Mouse (Mus musculus) liver, embryonic 13.5 days (tissue): ENCODE data around the gene Arhgap28. TPM values are rescaled to one million over a fixed set of nuclear protein-coding genes. Genes with fewer than 3 reads are reported as not detected.

Source experiments
- ATAC-seq: fragments of 200-750 bp; cut with Nextera tagmentation; 2 replicates; pipeline ENCODE4 v1.8.0; 2017; ENCODE audit warnings: low read depth, mild to moderate bottlenecking, moderate number of reproducible peaks, moderate library complexity
- DNase-seq: peaks from one replicate; pipeline ENCODE4 v3.0.0; 2022
- H3K27ac ChIP-seq: fragments of 300-500 bp; sonication (generic); 2 replicates; pipeline ENCODE4 v1.5.1; 2015; ENCODE audit warnings: moderate library complexity, mild to moderate bottlenecking, inconsistent platforms
- H3K27me3 ChIP-seq: fragments of 300-500 bp; sonication (generic); 2 replicates; pipeline ENCODE4 v1.6.1; 2015; ENCODE audit warnings: mild to moderate bottlenecking, inconsistent platforms
- H3K36me3 ChIP-seq: fragments of 300-500 bp; sonication (generic); 2 replicates; pipeline ENCODE4 v1.6.1; 2015; ENCODE audit warnings: mild to moderate bottlenecking, inconsistent platforms
- H3K4me1 ChIP-seq: fragments of 300-500 bp; sonication (generic); replicated peaks from 2 replicates; pipeline ENCODE4 v1.6.1; 2015; ENCODE audit warnings: inconsistent platforms
- H3K4me2 ChIP-seq: fragments of 300-500 bp; sonication (generic); 2 replicates; pipeline ENCODE4 v1.6.1; 2015; ENCODE audit warnings: inconsistent platforms, mild to moderate bottlenecking, moderate library complexity
- H3K4me3 ChIP-seq: fragments of 300-500 bp; sonication (generic); replicated peaks from 2 replicates; pipeline ENCODE4 v1.5.1; 2015; ENCODE audit warnings: mild to moderate bottlenecking, inconsistent platforms
- H3K9ac ChIP-seq: fragments of 300-500 bp; sonication (generic); 2 replicates; pipeline ENCODE4 v1.6.1; 2015; ENCODE audit warnings: mild to moderate bottlenecking, inconsistent platforms
- H3K9me3 ChIP-seq: fragments of 300-500 bp; sonication (generic); replicated peaks from 2 replicates; pipeline ENCODE4 v1.6.1; 2016; ENCODE audit warnings: inconsistent platforms
- WGBS: fragments of 180-500 bp; shearing (Covaris S2); methylation state at CpG from one replicate; pipeline ENCODE4 v1.1.7; 2015; ENCODE audit not compliant: insufficient replicate concordance; 5-methylcytosine and 5-hydroxymethylcytosine counted together
- polyA plus RNA-seq: library from polyadenylated mRNA; unstranded; fragments of >200 nt; fragmentation: Nextera tagmentation; extraction: Ambion mirVana; gene quantifications from 2 replicates; pipeline ENCODE4 v1.2.1, GENCODE M21; 2015

The Arhgap28 gene
- polyA plus RNA-seq, 1 experiment from 2014 or later: 1.8 TPM

DNA sequence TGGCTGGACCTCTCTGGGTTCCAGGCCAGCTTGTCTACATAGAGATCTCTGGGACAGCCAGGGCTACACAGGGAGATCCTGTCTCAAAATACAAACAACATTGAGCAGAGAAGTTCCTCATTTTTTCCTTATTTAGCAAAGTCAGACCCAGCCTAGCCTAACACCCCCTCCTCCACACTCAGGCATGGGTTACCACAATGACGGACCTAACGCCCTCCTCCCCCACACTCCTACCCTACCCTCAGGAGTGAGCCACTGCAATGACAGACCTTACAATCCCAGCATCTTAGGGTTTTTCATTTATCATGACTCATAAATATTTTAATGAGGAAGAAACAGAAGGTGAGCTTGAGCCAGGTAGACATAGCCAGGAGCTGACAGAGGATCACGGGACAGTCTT lies 73.0 kb downstream of the Arhgap28 start:
- Histone ChIP-seq H3K4me1 (no peaks in the 10 kb centered on the region), H3K4me2 (no peak overlapping the region), H3K27ac (no peak overlapping the region), H3K36me3 (no peaks in the 10 kb centered on the region), H3K27me3 (no peaks in the 10 kb centered on the region), H3K9me3 (no peaks in the 10 kb centered on the region), H3K9ac (no peak overlapping the region), H3K4me3 (no peak overlapping the region)
- DNase-seq (no peak), ATAC-seq (no peak)
- 55% methylated on average over 3 of the region's 3 CpGs for WGBS

DNA sequence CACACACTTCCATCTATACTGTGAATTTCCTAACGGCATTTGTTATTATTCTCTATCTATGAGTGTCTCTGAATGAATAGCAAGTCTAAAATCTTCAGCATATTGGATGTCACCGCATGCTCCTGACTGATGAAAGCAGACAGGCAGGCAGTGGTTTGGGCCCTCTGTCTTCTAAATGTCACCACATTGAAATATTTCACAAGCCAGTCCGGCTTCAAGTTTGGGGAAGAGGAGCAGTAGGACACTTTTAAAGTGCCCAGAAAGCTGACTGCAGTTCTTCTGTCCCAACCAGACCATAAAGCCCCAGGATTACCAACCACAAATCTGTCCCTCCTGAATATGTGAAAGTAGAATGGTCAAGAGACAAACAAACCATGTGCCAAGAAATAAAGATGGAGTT lies 73.5 kb downstream of the Arhgap28 start:
- no peak for ATAC-seq
- H3K27ac ChIP-seq: no peak overlapping the region
- H3K9me3 ChIP-seq: no peaks in the 10 kb centered on the region
- WGBS: 47% methylated on average over 3 of the region's 3 CpGs
- DNase-seq: no peak
- H3K4me2 ChIP-seq: no peak overlapping the region
- H3K4me3 ChIP-seq: no peak overlapping the region
- H3K36me3 ChIP-seq: no peaks in the 10 kb centered on the region
- H3K27me3 ChIP-seq: no peaks in the 10 kb centered on the region
- H3K4me1 ChIP-seq: no peaks in the 10 kb centered on the region
- no peak overlapping the region for H3K9ac ChIP-seq

DNA sequence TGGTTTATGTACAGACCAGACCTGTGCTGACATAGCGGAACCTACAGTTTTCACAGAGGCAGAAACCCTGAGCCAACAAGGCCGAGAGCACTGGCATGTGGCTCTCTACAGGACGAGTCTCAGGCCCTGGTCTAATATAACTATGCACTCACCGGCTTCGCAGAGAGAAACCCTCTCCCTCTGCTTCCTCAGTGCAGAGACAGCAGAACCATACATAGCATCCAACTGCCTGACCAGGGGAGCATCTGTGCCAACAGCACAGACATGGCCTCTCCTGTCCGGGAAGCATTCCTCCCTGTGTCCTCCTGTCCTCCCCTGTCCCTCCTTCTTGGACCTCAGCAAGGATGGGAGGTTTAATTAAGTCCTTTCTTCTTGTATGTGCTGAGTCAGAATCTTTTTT lies 75.6 kb downstream of the Arhgap28 start:
- H3K9me3 ChIP-seq: no peaks in the 10 kb centered on the region
- no peaks in the 10 kb centered on the region for H3K4me1 ChIP-seq
- H3K4me3 ChIP-seq: no peak overlapping the region
- WGBS: 70% methylated on average over 6 of the region's 6 CpGs
- DNase-seq (no peak), ATAC-seq (no peak)
- no peak overlapping the region for H3K27ac ChIP-seq
- H3K27me3 ChIP-seq: no peaks in the 10 kb centered on the region
- no peaks in the 10 kb centered on the region for H3K36me3 ChIP-seq
- H3K9ac ChIP-seq: no peak overlapping the region
- H3K4me2 ChIP-seq: no peak overlapping the region

DNA sequence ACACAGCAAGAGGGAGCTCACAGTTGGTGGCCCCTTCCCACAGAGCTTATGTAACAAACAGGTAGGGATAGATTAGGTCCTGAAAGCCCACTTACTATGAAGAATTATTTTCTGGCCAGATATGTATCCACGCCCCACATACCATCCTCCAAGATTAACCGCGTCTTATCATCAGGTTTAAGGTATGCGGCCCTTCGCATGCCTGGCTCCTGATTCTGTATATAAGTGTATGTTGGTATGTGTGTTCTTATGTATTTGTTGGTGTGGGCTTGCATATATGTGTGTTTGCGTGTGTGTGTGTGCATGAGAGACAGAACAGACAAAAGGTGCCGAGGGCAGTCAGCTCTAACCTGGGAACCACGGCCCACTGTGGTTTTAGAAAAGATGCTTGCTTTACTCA lies 76.1 kb downstream of the Arhgap28 start:
- Histone ChIP-seq H3K9me3 (no peaks in the 10 kb centered on the region), H3K9ac (no peak overlapping the region), H3K27ac (no peak overlapping the region), H3K4me1 (no peaks in the 10 kb centered on the region), H3K36me3 (no peaks in the 10 kb centered on the region), H3K27me3 (no peaks in the 10 kb centered on the region), H3K4me3 (no peak overlapping the region), H3K4me2 (no peak overlapping the region)
- DNase-seq (no peak), ATAC-seq (no peak)
- 79% methylated on average over 8 of the region's 8 CpGs for WGBS

DNA sequence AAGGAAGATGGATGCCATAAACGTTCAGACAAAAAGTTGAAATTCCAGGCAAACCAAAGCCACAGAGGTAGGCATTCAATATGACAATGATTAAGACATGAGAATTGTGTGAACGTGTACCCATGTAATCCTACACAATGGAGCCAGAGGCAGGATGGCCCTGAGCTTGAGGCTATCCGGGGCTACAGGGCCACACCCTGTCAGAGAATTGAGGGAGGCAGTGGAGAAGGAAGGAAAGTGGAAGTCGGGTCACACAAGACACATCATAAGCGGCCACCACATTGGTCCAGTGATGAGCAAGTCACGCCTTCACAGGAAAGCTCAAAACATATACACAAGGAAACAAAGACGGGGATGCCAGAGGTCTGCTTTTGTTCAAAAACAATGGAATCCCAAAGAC lies 84.0 kb downstream of the Arhgap28 start:
- no peaks in the 10 kb centered on the region for H3K36me3 ChIP-seq
- H3K4me1 ChIP-seq: no peaks in the 10 kb centered on the region
- no peak overlapping the region for H3K4me2 ChIP-seq
- DNase-seq (no peak), ATAC-seq (no peak)
- WGBS: 62% methylated on average over 7 of the region's 7 CpGs
- no peaks in the 10 kb centered on the region for H3K27me3 ChIP-seq
- H3K9ac ChIP-seq: no peak overlapping the region
- no peaks in the 10 kb centered on the region; the same call in 1 of the 2 replicates for H3K9me3 ChIP-seq
- H3K4me3 ChIP-seq: no peak overlapping the region
- H3K27ac ChIP-seq: no peak overlapping the region

DNA sequence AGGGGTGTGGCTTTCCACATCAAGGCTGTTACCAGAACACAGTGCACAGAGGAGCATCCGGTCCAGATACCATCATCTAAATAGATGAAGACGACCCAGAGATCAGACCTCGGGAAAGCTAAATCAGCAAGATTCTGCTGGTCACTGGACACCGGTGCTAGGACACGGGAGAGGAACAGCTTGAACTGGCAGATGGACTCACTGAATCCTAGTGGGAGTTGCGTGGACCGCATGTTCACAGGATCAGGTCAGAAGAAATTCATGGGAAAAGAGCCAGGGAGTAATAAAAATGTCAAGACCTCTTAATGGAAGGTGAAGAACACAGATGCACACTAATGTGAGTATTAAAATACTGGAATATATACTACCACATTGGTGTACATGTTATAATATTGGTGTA lies 85.7 kb downstream of the Arhgap28 start:
- Histone ChIP-seq H3K9me3 (no peaks in the 10 kb centered on the region; the same call in 1 of the 2 replicates), H3K4me1 (no peaks in the 10 kb centered on the region), H3K27me3 (no peaks in the 10 kb centered on the region), H3K9ac (no peak overlapping the region), H3K4me3 (no peak overlapping the region), H3K4me2 (no peak overlapping the region), H3K27ac (no peak overlapping the region), H3K36me3 (no peaks in the 10 kb centered on the region)
- WGBS: 80% methylated on average over 7 of the region's 7 CpGs
- ATAC-seq (no peak), DNase-seq (no peak)

DNA sequence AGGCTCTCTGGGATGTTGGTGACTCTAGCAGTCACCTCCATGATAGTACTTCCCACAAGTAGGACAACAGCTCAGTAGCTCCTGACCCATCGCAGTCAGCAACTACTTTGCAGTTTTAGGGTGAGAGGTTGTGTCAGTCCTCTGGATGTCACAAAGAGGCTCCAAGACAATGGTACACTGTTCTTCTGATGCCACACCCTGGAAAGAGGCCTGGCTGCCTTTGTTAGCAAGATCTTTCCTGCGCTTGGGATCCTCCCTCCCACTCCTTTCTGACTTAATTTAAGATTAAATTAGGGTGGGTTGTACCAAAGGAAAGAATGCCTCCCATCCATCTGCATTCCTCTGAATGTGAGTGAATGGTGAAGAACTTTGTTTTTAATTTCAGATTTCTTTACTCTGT lies 87.0 kb downstream of the Arhgap28 start:
- no peaks in the 10 kb centered on the region for H3K27me3 ChIP-seq
- H3K4me1 ChIP-seq: no peaks in the 10 kb centered on the region
- DNase-seq (no peak), ATAC-seq (no peak)
- H3K9ac ChIP-seq: no peak overlapping the region
- no peak overlapping the region for H3K27ac ChIP-seq
- H3K4me2 ChIP-seq: no peak overlapping the region
- 60% methylated on average over 2 of the region's 2 CpGs for WGBS
- no peaks in the 10 kb centered on the region; the same call in 1 of the 2 replicates for H3K9me3 ChIP-seq
- H3K36me3 ChIP-seq: no peaks in the 10 kb centered on the region
- no peak overlapping the region for H3K4me3 ChIP-seq

DNA sequence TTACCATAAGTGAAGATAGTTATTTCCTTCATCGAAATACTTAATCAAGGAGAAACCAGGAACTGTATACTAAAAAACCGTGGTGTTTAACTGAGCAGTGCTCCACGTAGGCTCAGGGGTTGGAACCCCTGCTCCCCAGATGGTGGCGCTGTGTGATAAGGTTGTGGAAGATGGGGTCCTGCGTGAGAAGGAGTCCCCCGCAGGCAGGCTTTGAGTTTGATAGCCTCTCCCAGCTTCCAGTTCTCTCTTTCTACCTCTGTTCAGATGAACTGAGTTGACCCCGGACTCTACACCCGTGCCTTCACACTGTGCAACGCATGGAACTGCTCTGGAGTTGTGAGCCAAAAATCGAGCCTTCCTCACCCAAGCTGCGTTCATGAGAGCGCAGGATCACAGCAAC lies 91.3 kb downstream of the Arhgap28 start:
- Histone ChIP-seq H3K4me3 (no peak overlapping the region), H3K4me2 (no peak overlapping the region), H3K9ac (no peak overlapping the region), H3K36me3 (no peaks in the 10 kb centered on the region), H3K27me3 (no peaks in the 10 kb centered on the region), H3K27ac (no peak overlapping the region), H3K9me3 (no peaks in the 10 kb centered on the region; the same call in 1 of the 2 replicates), H3K4me1 (no peaks in the 10 kb centered on the region)
- DNase-seq (no peak), ATAC-seq (no peak)
- WGBS: 45% methylated on average over 12 of the region's 12 CpGs

DNA sequence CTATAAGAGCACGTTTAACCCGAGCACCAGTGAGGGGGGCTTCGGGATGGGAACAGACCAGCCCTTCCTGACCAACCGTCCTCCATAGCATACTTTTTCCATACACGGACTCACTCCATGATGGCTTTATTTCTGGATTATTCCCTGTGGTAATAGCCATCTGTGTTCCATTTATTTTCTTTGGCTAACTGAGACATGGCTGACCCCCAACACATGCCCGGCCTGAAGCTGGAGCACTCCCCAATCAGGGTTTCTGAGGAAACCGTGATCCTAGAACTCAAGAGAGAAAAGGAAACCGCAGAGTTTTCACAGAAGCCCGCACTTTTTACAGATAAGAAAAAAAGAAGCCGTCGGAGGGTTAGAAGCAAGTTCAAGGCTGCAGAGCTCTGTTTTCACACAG lies 91.9 kb downstream of the Arhgap28 start:
- H3K4me1 ChIP-seq: no peaks in the 10 kb centered on the region
- ATAC-seq (no peak), DNase-seq (no peak)
- H3K27ac ChIP-seq: no peak overlapping the region
- WGBS: 67% methylated on average over 11 of the region's 11 CpGs
- no peak overlapping the region for H3K9ac ChIP-seq
- no peaks in the 10 kb centered on the region; the same call in 1 of the 2 replicates for H3K9me3 ChIP-seq
- no peak overlapping the region for H3K4me3 ChIP-seq
- H3K36me3 ChIP-seq: no peaks in the 10 kb centered on the region
- no peak overlapping the region for H3K4me2 ChIP-seq
- H3K27me3 ChIP-seq: no peaks in the 10 kb centered on the region

DNA sequence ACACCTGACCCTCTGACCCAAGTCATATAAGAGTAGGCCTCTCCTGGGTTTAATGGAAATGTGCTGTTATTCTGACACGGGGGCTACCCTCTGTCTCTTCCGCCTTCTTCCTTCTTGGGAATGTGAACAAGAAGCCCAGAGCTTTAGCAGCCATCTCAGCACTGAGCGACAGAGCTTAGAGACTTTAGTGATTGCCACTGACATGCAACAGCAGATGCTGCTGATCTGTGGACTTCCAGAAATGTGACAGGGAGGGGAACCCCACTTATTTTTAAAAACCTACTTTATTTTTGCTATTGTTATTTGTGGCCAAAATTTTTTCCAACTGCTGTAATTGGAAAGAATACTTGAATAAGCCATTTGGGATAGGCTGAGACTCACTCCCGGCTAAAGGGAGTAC lies 95.4 kb downstream of the Arhgap28 start:
- Histone ChIP-seq H3K9me3 (no peaks in the 10 kb centered on the region), H3K27me3 (no peaks in the 10 kb centered on the region), H3K4me1 (no peaks in the 10 kb centered on the region), H3K36me3 (no peaks in the 10 kb centered on the region), H3K4me2 (no peak overlapping the region), H3K27ac (no peak overlapping the region), H3K4me3 (no peak overlapping the region), H3K9ac (no peak overlapping the region)
- 61% methylated on average over 4 of the region's 4 CpGs for WGBS
- ATAC-seq (no peak), DNase-seq (no peak)

DNA sequence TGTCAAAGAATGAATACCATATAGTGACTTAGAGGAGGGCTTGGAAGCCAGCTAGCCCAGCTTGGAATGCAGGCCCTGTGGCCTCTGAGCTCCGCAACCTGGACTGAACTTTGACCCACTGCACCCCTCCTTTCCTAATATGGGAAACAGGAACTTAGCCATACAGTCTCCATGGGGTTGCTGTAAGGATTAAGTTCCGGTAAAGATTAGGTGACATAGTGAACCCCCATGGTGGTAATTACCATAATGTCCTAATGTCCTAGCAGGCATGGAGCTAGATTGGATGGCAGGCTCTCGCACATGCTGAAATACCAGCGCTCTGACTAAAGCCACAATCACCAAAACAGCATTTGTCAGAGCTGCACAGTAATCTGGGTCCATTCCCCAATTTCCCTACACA lies 95.8 kb downstream of the Arhgap28 start:
- no peak overlapping the region for H3K9ac ChIP-seq
- no peaks in the 10 kb centered on the region for H3K9me3 ChIP-seq
- no peak overlapping the region for H3K27ac ChIP-seq
- ATAC-seq: no peak
- WGBS: 66% methylated on average over 4 of the region's 4 CpGs
- no peak overlapping the region for H3K4me3 ChIP-seq
- no peak overlapping the region for H3K4me2 ChIP-seq
- no peaks in the 10 kb centered on the region for H3K4me1 ChIP-seq
- H3K27me3 ChIP-seq: no peaks in the 10 kb centered on the region
- DNase-seq: no peak
- no peaks in the 10 kb centered on the region for H3K36me3 ChIP-seq

DNA sequence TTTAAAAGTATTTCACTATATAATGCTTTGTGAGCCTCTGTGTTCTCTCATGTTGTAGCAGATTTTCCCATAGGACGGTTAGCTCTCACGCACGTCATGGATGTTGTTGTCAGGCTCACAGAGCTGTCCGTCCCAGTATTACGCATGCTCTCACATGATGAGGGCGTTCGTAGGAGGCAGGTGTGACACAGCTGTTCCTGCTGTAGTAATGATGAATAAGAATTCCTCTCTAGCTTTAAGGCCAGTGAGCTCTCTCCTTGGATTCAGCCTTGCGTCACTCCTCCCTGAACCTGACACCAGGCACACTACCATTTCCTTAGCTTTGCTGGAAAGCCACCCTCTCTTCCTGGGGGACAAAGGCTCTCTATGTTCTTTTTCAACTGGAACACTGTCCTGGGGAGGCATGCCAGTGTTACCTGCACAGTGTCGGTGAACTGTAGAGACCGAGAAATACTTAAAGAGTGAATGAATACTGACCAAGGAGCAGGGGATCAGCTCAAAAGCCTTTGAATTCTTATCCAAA lies 96.3 kb downstream of the Arhgap28 start:
- Histone ChIP-seq H3K4me3 (no peak overlapping the region), H3K4me2 (no peak overlapping the region), H3K27ac (no peak overlapping the region), H3K4me1 (no peaks in the 10 kb centered on the region), H3K36me3 (no peaks in the 10 kb centered on the region), H3K9me3 (no peaks in the 10 kb centered on the region), H3K9ac (no peak overlapping the region), H3K27me3 (no peaks in the 10 kb centered on the region)
- WGBS: 80% methylated on average over 10 of the region's 10 CpGs
- DNase-seq: no peak
- no peak for ATAC-seq
